Mouse (Mus musculus): ENCODE data around the gene Kctd21.

DNA sequence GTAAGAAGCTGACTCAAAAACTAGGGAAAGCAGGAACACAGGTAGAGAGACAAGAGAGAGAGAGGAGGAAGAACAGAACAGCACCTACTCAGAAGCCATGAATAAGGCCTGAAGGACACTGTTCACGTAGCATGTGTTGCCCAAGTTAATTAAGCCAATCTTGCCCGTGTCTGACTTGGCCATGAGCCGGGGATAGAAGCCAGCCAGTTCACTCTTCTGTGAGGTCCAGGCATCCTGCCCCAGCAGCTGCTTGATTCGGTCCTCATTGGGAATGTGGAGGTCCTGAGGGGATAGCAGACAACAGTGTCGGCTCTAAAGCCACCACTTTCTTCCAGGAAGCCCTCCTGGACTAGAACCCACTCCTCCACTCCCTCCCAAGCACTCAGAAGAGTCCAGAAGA lies 17.5 kb upstream of the Kctd21 start:
- TF ChIP-seq POLR2A (IDR thresholded peaks at IDR 0.05; ENCODE audit: low read depth, low read length) (no peak), CTCF (IDR thresholded peaks at IDR 0.05; ENCODE audit: extremely low read depth, insufficient read length, insufficient replicate concordance, low read depth, low read length) (no peak)

Data from small intestine, adult 2 months (tissue).